Mouse (Mus musculus) cerebellum, postnatal 25 days (tissue): Measurements from ENCODE around the gene Sh3tc1.

Experiments used
- DNase-seq, 2 experiments: peaks; one replicate each; pipeline ENCODE4 v3.0.0; 2021; ENCODE audit warnings: mixed read lengths in 2 of 2

The Sh3tc1 gene

GRCm38 (mm10) chr5:35739536-35740278 is at the start of gene Sh3tc1:
Gene Sh3tc1 (minus strand): TSS chr5:35739987.
- no peak for DNase-seq

- no peak for DNase-seq
These were observed 48.9 kb upstream of the Sh3tc1 start for GRCm38 (mm10) chr5:35788719-35789118.

- DNase-seq: no peak
These were observed 48.1 kb upstream of the Sh3tc1 start for GRCm38 (mm10) chr5:35787847-35788246.

- DNase-seq: peak; percentile 29 to 33
These were observed 46.1 kb upstream of the Sh3tc1 start for GRCm38 (mm10) chr5:35785853-35786252.

- DNase-seq: no peak
These were observed 42.9 kb upstream of the Sh3tc1 start for GRCm38 (mm10) chr5:35782648-35783180.

GRCm38 (mm10) chr5:35781116-35781515 is 41.3 kb upstream of the Sh3tc1 start:
- no peak for DNase-seq

- DNase-seq: no peak
These were observed 34.3 kb upstream of the Sh3tc1 start for GRCm38 (mm10) chr5:35774137-35774424.

- peak; percentile 63 to 81 for DNase-seq
These were observed 33.7 kb upstream of the Sh3tc1 start for GRCm38 (mm10) chr5:35773274-35774136.

GRCm38 (mm10) chr5:35770891-35771663 is 31.3 kb upstream of the Sh3tc1 start:
- DNase-seq: peak in 1 of 2 experiments; percentile 50

- no peak for DNase-seq
These were observed 30.5 kb upstream of the Sh3tc1 start for GRCm38 (mm10) chr5:35770246-35770645.

GRCm38 (mm10) chr5:35768997-35769396 is 29.2 kb upstream of the Sh3tc1 start:
- DNase-seq: no peak

- DNase-seq: no peak
These were observed 28.7 kb upstream of the Sh3tc1 start for GRCm38 (mm10) chr5:35768525-35768924.

GRCm38 (mm10) chr5:35765909-35766308 is 26.1 kb upstream of the Sh3tc1 start:
- no peak for DNase-seq

GRCm38 (mm10) chr5:35762850-35763249 is 23.1 kb upstream of the Sh3tc1 start:
- no peak for DNase-seq

GRCm38 (mm10) chr5:35762388-35762787 is 22.6 kb upstream of the Sh3tc1 start:
- DNase-seq: peak in 1 of 2 experiments; percentile 50

GRCm38 (mm10) chr5:35761323-35761722 is 21.5 kb upstream of the Sh3tc1 start:
- no peak for DNase-seq

GRCm38 (mm10) chr5:35758081-35759053 is 18.6 kb upstream of the Sh3tc1 start:
- DNase-seq: peak in 1 of 2 experiments; percentile 67

GRCm38 (mm10) chr5:35757639-35758001 is 17.8 kb upstream of the Sh3tc1 start, which contains the start of gene Ablim2:
Gene Ablim2 (plus strand): TSS chr5:35757880.
- DNase-seq: peak; percentile 96 to 98

- DNase-seq: peak; percentile 78 to 81
These were observed 17.3 kb upstream of the Sh3tc1 start for GRCm38 (mm10) chr5:35756997-35757638.

- DNase-seq: no peak
These were observed 16.2 kb upstream of the Sh3tc1 start for GRCm38 (mm10) chr5:35756020-35756419.

GRCm38 (mm10) chr5:35755131-35755733 is 15.4 kb upstream of the Sh3tc1 start:
- peak; percentile 69 to 81 for DNase-seq
